Mouse (Mus musculus) thymus, postnatal 0 days (tissue): ENCODE data around the gene Nlgn2. TPM values are rescaled to one million over a fixed set of nuclear protein-coding genes. Genes with fewer than 3 reads are reported as not detected.

Experiments
- DNase-seq: peaks from one replicate; pipeline ENCODE4 v3.0.0-alpha.2; 2015; ENCODE audit warnings: low spot score
- polyA plus RNA-seq: library from polyadenylated mRNA; unstranded; fragments of >200 nt; fragmentation: Nextera tagmentation; extraction: Ambion mirVana; gene quantifications from 2 replicates; pipeline ENCODE4 v1.2.1, GENCODE M21; 2015

The Nlgn2 gene
- polyA plus RNA-seq, 1 experiment from 2014 or later, result 1.9 TPM

GRCm38 (mm10) chr11:69833554-69833953 lies 4.0 kb downstream of the Nlgn2 start:
- no peak for DNase-seq

- no peak for DNase-seq
Observed at GRCm38 (mm10) chr11:69828832-69829231, 8.8 kb downstream of the Nlgn2 start.

- no peak for DNase-seq
Observed at GRCm38 (mm10) chr11:69823456-69823855, 14.1 kb downstream of the Nlgn2 start.

DNA sequence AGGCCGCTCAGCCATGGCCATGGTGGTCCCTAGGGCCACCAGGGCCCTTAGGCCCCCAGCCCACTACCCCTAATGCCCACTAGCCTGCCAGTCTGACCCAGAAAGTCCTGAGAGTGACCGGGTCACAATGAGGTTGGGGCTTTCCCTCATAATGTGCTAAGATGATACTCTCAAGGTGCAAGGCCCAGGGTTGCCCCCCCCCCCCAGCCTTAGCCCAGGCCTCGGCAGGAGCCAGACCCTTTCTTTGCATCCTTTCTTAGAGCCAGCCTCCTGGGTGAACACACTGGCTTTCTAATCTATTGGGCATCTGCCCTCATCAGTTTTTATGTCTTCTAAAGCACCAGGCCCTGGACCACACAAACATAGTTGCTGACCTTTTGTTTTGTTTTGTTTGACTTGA lies 15.5 kb downstream of the Nlgn2 start, which contains the start of gene Spem1:
Gene Spem1, minus strand, starts transcription at position 101 of the 400 bp plus-strand sequence.
- DNase-seq, result no peak

- no peak for DNase-seq
Observed at GRCm38 (mm10) chr11:69818871-69819270, 18.7 kb downstream of the Nlgn2 start.

DNA sequence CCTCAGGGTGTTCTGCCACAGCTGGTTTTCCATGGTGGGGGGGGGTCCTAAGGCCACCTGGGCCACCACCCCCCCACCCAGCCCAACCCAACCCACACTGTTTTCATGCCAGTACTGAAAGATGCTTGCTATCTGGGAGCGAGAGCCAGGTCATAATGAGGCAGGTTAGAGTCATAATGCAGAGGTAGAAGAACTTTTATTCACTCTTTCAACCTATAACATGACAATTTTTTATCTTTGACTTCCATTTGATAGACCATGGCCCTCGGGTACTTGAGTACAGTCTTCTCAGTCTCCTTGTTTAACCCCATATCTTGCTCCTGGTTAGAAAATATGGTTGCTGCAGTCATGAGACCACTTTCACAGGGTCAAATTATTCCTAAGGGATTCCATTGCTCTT lies 19.2 kb downstream of the Nlgn2 start, which contains the start of gene Spem2:
Gene Spem2, minus strand, starts transcription at position 101 of the 400 bp plus-strand sequence.
- no peak for DNase-seq

- no peak for DNase-seq
Observed at GRCm38 (mm10) chr11:69816520-69816919, 21.1 kb downstream of the Nlgn2 start.

DNA sequence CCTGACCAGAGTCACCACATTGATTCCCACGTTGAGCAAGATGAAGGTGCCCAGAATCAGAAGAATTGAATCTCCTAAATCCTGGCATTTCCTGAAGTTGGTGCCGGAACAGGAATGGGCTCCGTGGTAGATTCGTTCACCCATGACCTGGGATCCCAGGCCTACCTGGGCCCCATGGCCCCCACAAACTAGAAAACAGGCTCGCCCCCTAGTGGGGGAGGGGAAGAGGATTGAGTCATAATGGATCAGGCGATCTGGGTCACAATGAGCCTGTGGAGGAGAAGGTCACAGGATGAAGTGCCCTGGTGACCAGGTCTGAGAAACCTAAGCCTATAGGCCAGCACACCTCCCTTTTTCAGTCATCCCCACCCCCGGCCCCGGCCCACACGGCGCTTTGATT lies 22.4 kb downstream of the Nlgn2 start, which contains the start of gene Gm39566:
Gene Gm39566, minus strand, starts transcription at position 144 of the 400 bp plus-strand sequence.
- DNase-seq, result no peak

GRCm38 (mm10) chr11:69810280-69810679 lies 27.3 kb downstream of the Nlgn2 start:
- DNase-seq, result no peak

DNA sequence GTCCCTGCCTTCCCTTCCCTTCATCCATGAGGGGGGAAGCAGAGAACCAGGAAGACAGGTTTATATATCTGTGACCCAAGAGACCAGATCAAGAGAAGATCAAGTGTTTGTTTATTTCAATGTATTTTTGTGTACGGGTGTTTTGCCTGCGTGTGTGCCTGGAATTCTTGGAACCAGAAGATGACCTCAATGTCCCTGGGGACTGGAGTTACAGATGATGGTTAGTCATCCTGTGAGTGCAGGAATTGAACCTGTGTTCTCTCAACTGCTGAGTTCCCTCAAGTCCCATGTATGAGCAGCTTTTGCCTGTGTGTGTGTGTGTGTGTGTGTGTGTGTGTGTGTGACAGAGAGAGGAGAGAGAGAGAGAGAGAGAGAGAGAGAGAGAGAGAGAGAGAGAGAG lies 29.9 kb downstream of the Nlgn2 start:
- no peak for DNase-seq

GRCm38 (mm10) chr11:69806378-69806777 lies 31.2 kb downstream of the Nlgn2 start:
- no peak for DNase-seq

GRCm38 (mm10) chr11:69804972-69805909 lies 32.3 kb downstream of the Nlgn2 start, which contains the start of gene Tmem102:
TSS of gene Tmem102 (minus strand) at chr11:69805624.
- DNase-seq, result peak; percentile 3

DNA sequence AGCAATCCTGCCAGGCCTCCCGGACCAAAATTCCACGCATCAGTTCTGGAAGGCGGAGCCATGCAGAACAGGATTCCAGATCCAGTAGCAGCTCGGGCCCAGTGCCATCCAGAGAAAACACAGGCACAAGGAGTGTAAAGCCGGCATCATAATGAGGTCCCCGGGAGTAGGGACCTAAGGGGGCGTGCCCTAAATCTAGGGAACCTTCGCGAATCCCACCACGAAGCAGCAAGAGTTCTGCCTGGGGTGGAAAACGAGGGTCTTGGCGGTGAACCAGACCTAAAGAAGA lies 33.0 kb downstream of the Nlgn2 start:
- DNase-seq, result peak; percentile 1

DNA sequence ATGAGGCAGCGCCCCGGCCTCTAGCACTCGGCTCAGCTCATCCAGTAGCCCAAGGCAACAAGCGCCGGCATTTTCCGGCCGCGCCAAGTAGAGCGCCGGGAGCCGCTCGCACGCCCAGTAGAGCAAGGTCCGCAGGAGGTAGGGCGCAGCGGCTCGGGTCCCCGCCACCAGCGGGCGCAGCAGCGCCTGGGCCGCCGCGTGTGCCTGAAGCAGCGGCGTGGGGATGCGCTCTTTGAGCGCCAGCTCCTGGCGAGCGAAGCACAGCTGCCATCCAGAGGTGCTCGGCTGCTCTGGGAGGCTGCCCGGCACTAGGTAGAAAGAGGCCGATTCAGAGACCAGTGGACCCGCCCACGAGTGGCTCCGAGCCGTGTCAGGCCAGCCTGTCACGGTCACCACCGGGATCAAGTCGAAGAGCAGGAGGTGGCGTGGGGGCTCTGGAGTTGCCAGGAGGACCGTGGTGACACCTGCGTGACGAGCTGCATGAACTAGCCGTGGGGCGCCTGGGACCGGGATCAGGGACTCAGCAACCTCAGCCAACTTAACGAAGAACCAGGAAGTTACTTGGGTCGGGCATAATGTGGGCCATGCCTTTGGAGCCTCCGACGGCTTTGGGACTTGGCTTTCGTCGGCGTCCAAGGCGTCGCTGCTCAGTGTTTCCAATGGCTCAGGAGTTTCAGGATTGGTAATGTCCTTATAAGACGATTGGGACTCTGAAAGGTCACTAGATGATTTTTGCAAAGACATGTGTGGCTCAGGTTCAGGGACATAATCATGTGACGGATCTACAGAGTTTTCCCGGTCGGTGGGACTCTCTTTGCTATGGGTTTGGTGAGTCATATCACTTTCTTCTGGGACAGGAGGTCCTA lies 33.6 kb downstream of the Nlgn2 start:
- DNase-seq, result peak; percentile 80

DNA sequence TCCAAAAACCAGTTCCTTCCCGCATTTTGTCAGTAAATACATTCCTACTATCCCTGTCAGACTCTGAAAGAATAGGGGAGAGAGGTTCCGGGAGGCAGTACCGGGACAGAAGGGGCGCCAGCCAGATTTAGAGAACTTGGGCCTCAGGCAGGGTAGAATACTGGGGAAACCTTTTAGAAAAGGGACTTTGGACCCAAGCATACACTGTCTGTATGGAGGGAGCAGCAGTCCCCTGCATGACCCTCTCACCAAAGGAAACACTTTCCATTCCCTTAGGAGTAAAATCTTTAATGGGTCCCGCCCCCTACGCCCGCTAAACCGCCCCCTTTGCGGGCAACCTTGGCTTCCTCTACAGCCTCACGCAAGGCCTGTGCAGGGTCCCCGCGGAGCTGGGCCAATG lies 34.3 kb downstream of the Nlgn2 start:
- DNase-seq, result no peak

DNA sequence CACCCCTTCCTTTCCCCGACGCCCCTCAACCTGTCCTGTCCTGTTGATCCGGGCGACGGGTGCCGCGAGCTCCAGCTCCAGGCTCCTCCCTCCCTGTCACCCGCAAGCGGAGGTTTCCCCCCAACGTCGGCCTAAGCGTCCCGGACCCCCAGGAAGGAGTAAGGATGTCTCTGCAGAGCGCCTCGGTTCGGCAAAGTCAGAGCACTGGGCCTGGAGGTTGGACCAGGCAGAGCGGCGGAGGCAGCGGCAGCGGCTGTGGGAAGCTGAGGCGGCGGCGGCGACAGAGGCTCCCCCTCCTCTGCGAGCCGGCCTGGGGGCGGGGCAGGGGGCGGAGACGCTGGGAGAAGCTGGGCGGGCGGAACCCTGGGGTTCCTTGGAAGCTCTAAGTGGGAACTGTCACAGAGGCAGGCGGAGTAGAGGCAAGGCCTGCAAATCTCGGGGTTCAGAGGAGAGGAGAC lies 34.9 kb downstream of the Nlgn2 start:
- DNase-seq, result peak; percentile 66

- DNase-seq, result no peak
Observed at GRCm38 (mm10) chr11:69801379-69801977, 36.1 kb downstream of the Nlgn2 start, which contains the start of gene Fgf11. TSS of gene Fgf11 (minus strand) at chr11:69801857.

DNA sequence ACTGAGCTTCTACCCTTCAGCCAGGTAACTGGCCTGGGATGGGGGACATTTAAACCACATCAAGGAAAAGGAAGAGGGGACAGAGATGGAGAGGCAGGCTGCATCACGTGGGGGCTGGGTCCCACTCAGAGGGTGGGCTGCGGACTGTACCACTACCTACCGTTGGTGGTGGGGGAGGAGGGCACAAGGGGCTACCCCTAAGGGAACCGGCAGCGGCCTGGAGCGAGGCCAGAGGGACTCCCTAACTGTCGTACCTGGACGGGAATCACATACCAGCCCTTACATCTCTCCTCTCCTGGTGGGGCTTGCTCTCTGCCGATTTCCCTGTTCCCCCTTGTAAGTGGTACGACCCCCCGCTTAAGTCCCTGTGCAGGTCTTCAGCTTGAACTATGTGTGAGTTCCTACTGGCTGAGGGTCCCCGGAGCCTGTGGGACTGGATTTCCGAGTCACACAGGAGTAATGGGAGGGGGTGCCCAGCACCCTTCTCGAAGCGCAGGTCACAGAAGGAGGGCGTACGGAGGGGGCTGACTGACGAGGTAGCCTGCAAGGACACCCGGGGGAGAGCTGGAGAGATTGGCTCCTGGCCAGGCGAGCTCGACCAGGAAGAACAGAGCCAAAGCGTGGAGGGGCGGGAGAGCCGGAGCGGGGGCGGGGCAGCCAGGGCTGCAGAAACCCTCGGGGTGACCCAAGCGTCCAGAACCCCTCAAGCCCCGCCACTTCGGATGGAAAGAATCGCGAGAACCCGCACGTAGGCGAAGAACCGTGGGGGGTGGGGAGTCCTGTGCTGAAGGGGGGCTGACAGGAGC lies 37.0 kb downstream of the Nlgn2 start:
- DNase-seq, result peak; percentile 26

- DNase-seq, result no peak
Observed at GRCm38 (mm10) chr11:69800138-69800391, 37.5 kb downstream of the Nlgn2 start.

GRCm38 (mm10) chr11:69799394-69800137 lies 38.0 kb downstream of the Nlgn2 start:
- DNase-seq, result no peak
